ENCODE assay signal across 18 mouse cellular contexts in the genomic region with DNA sequence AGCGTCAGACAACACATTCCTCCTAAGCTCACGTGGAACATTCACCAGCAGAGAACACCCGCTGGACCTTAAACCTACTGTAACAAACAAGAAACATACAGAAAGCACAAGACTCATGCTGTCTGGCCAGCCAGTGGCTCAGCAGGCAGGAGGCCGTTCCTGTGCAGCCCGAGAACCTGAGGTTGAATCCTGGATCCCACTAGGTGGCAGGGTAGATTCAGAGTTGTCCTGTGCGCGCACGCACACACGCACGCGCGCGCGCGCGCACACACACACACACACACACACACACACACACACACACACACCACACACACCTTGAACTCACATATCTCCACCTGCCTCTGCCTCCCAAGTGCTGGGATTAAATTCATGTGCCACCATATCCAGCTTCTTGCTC.
DNase-seq lines count a peak whose midpoint lies in the region; ATAC-seq and TF ChIP-seq lines count a peak whose summit lies in the region.
"Had no signal": no experiment of that assay in that cellular context is flagged by ENCODE, and none has a peak within 500 bp of the region (broad histone marks: within the 10 kb centered on the region; RNA-seq: fewer than 3 reads in every experiment).

No protein-coding gene starts in this region.

- H3K9ac ChIP-seq in intestine, postnatal 0 days (ENCODE audit: low read depth, low read length), result no peak overlapping the region
- no peak overlapping the region for H3K9ac ChIP-seq in intestine, embryonic 16.5 days (ENCODE audit: low read depth, low read length)
- H3K9ac ChIP-seq in lung, embryonic 16.5 days (ENCODE audit: low read length), result peak overlapping the region; percentile 23; the same call in 1 of the 2 replicates
- no peak overlapping the region for H3K9ac ChIP-seq in stomach, postnatal 0 days (ENCODE audit: low read length)
- H3K9ac ChIP-seq: hindbrain, embryonic 15.5 days had no signal

- H3K4me3 ChIP-seq in intestine, postnatal 0 days (ENCODE audit: low read depth, low read length), result no peak overlapping the region
- no peak overlapping the region for H3K4me3 ChIP-seq in intestine, embryonic 16.5 days (ENCODE audit: low read length)
- H3K4me3 ChIP-seq in lung, embryonic 16.5 days (ENCODE audit: low read length), result no peak overlapping the region
- no peak overlapping the region for H3K4me3 ChIP-seq in stomach, postnatal 0 days (ENCODE audit: low read depth, low read length)
- H3K4me3 ChIP-seq: forebrain, embryonic 10.5 days; hindbrain, embryonic 15.5 days had no signal

- H3K4me1 ChIP-seq in intestine, postnatal 0 days (replicated peaks; ENCODE audit: control insufficient read depth, insufficient read depth, low read length), result no peaks in the 10 kb centered on the region
- H3K4me1 ChIP-seq in intestine, embryonic 16.5 days (ENCODE audit: control insufficient read depth, insufficient read depth, low read length), result no peaks in the 10 kb centered on the region
- H3K4me1 ChIP-seq in lung, embryonic 16.5 days (replicated peaks; ENCODE audit: control insufficient read depth, insufficient read depth, low read length), result peaks cover 12% of the 10 kb centered on the region; the same call in 1 of the 2 replicates
- no peaks in the 10 kb centered on the region for H3K4me1 ChIP-seq in stomach, postnatal 0 days (replicated peaks; ENCODE audit: control insufficient read depth, insufficient read depth)

- no peak overlapping the region for H3K4me2 ChIP-seq in intestine, postnatal 0 days (replicated peaks; ENCODE audit: low read depth)
- H3K4me2 ChIP-seq in intestine, embryonic 16.5 days (ENCODE audit: low read depth, low read length), result no peak overlapping the region
- no peak overlapping the region for H3K4me2 ChIP-seq in lung, embryonic 16.5 days (ENCODE audit: low read depth, low read length)
- H3K4me2 ChIP-seq in stomach, postnatal 0 days (replicated peaks; ENCODE audit: low read depth), result no peak overlapping the region
- H3K4me2 ChIP-seq: hindbrain, embryonic 15.5 days; liver, embryonic 11.5 days; midbrain, embryonic 11.5 days had no signal

- TF ChIP-seq EP300 in stomach, postnatal 0 days (optimal IDR thresholded peaks at IDR 0.05), result no peak

- no peaks in the 10 kb centered on the region for H3K9me3 ChIP-seq in intestine, postnatal 0 days (ENCODE audit: control insufficient read depth)
- no peaks in the 10 kb centered on the region for H3K9me3 ChIP-seq in intestine, embryonic 16.5 days (ENCODE audit: control insufficient read depth, low read length)
- H3K9me3 ChIP-seq in lung, embryonic 16.5 days (ENCODE audit: control insufficient read depth, low read length), result no peaks in the 10 kb centered on the region
- no peaks in the 10 kb centered on the region for H3K9me3 ChIP-seq in stomach, postnatal 0 days (ENCODE audit: control insufficient read depth, low read length)
- H3K9me3 ChIP-seq: forebrain, embryonic 10.5 days; hindbrain, embryonic 15.5 days had no signal

- H3K36me3 ChIP-seq in intestine, postnatal 0 days (ENCODE audit: control insufficient read depth, insufficient read depth), result no peaks in the 10 kb centered on the region
- H3K36me3 ChIP-seq in intestine, embryonic 16.5 days (ENCODE audit: control insufficient read depth, insufficient read depth, low read length), result no peaks in the 10 kb centered on the region
- H3K36me3 ChIP-seq in lung, embryonic 16.5 days (ENCODE audit: control insufficient read depth, insufficient read depth, low read length), result no peaks in the 10 kb centered on the region
- no peaks in the 10 kb centered on the region for H3K36me3 ChIP-seq in stomach, postnatal 0 days (ENCODE audit: control insufficient read depth, insufficient read depth, low read length)
- H3K36me3 ChIP-seq: forebrain, embryonic 10.5 days; hindbrain, embryonic 15.5 days had no signal

- peak; percentile 30; the same call in 1 of the 2 replicates for TF ChIP-seq CTCF in intestine, postnatal 0 days (IDR thresholded peaks at IDR 0.05; ENCODE audit: low read depth)
- peak; percentile 53 for TF ChIP-seq CTCF in stomach, postnatal 0 days (IDR thresholded peaks at IDR 0.05; ENCODE audit: low read depth)

- no peak for DNase-seq in lung, postnatal 25 days (ENCODE audit: low spot score)
- peak; percentile 70 for DNase-seq in ES-CJ7 (ENCODE audit: low read depth, low spot score)
- DNase-seq in stomach, postnatal 0 days (ENCODE audit: low spot score), result peak; percentile 22
- no peak for DNase-seq in adrenal gland, postnatal 10 days
- DNase-seq: adrenal gland, postnatal 36 days; cerebellum, adult 8-10 months; gastrocnemius, postnatal 14 days; heart, postnatal 14 days; kidney, adult 2 months; thymus, adult 2 months had no signal

- 84% methylated on average over 16 of the region's 16 CpGs for WGBS in intestine, postnatal 0 days
- 66% methylated on average over 16 of the region's 16 CpGs for WGBS in intestine, embryonic 16.5 days
- WGBS in lung, embryonic 16.5 days, result 76% methylated on average over 16 of the region's 16 CpGs
- 79% methylated on average over 12 of the region's 16 CpGs for WGBS in stomach, postnatal 0 days

- no peak for ATAC-seq in intestine, postnatal 0 days
- no peak for ATAC-seq in intestine, embryonic 16.5 days
- no peak for ATAC-seq in lung, embryonic 16.5 days (ENCODE audit: low read depth)
- no peak for ATAC-seq in stomach, postnatal 0 days (ENCODE audit: low FRiP score, low TSS enrichment)

- no peak overlapping the region for H3K27ac ChIP-seq in intestine, postnatal 0 days (ENCODE audit: low read depth, low read length)
- H3K27ac ChIP-seq in intestine, embryonic 16.5 days (ENCODE audit: low read length), result no peak overlapping the region
- peak overlapping the region; percentile 53 for H3K27ac ChIP-seq in lung, embryonic 16.5 days (ENCODE audit: low read length)
- H3K27ac ChIP-seq in stomach, postnatal 0 days (replicated peaks), result no peak overlapping the region
- H3K27ac ChIP-seq: forebrain, embryonic 10.5 days; hindbrain, embryonic 15.5 days; macrophage had no signal

- H3K27me3 ChIP-seq in intestine, postnatal 0 days (replicated peaks; ENCODE audit: control insufficient read depth, insufficient read depth, low read length), result no peaks in the 10 kb centered on the region
- no peaks in the 10 kb centered on the region for H3K27me3 ChIP-seq in intestine, embryonic 16.5 days (replicated peaks; ENCODE audit: control insufficient read depth, insufficient read depth, low read length)
- H3K27me3 ChIP-seq in lung, embryonic 16.5 days (ENCODE audit: control insufficient read depth, insufficient read depth, low read depth, low read length), result no peaks in the 10 kb centered on the region
- no peaks in the 10 kb centered on the region for H3K27me3 ChIP-seq in stomach, postnatal 0 days (ENCODE audit: control insufficient read depth, insufficient read depth, low read length)
- H3K27me3 ChIP-seq: hindbrain, embryonic 15.5 days had no signal

Comparison
In these comparisons a context has a peak if more than half of its experiments do, and no peak if none do; other contexts are left out.
1. DNase-seq: peak in ES-CJ7 (single experiment) and stomach, postnatal 0 days (single experiment); none in lung, postnatal 25 days (single experiment) and adrenal gland, postnatal 10 days (single experiment).